In the genomic region with DNA sequence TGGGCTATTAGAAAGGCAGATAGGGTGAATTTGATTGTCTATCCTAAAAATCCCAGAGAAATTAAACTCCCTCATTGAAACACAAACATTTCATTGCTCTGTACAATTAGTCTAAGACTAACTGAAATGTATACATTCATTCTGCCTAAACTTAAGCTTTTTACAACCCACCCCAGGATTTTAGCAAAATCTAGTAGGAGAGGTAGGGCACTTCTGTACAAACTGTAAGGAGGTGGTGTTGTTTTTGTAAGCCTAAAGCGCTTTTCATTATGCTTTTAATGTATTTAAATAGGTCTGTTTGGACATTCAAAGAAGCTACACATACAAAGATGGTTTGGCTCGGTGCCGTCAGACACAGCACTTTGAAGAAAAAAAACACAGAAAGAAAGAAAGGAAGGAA, we compare ENCODE assay signal across 14 mouse cellular contexts. TPM values are rescaled to one million over a fixed set of nuclear protein-coding genes. Genes with fewer than 3 reads are reported as not detected.
DNase-seq lines count a peak whose midpoint lies in the region; ATAC-seq lines count a peak whose summit lies in the region.
"Had no signal": no experiment of that assay in that cellular context is flagged by ENCODE, and none has a peak within 500 bp of the region (broad histone marks: within the 10 kb centered on the region; RNA-seq: fewer than 3 reads in every experiment).

No protein-coding gene starts in this region.

- H3K27ac ChIP-seq in neural tube, embryonic 11.5 days (ENCODE audit: low read depth, low read length): no peak overlapping the region
- H3K27ac ChIP-seq in forebrain, embryonic 16.5 days (ENCODE audit: low read length): peak overlapping the region; percentile 91
- H3K27ac ChIP-seq in midbrain, embryonic 11.5 days (ENCODE audit: low read depth, low read length): no peak overlapping the region
- no peak overlapping the region for H3K27ac ChIP-seq in stomach, embryonic 16.5 days (ENCODE audit: low read length)
- H3K27ac ChIP-seq: liver, embryonic 14.5 days had no signal

- no peak for DNase-seq in neural tube, embryonic 11.5 days (ENCODE audit: low spot score)
- DNase-seq in neural tube, embryonic 10.5 days (ENCODE audit: extremely low spot score, low spot score): no peak
- DNase-seq in midbrain, embryonic 11.5 days (ENCODE audit: low spot score, missing footprints): peak; percentile 92
- DNase-seq in ovary, adult 18-20 months (ENCODE audit: low spot score): no peak
- DNase-seq in cerebellum, adult 11-12 months: no peak
- DNase-seq: adrenal gland, postnatal 25 days; gastrocnemius, postnatal 36 days; kidney, postnatal 36 days; lung, postnatal 4 days; thymus, postnatal 14 days had no signal

- H3K36me3 ChIP-seq in neural tube, embryonic 11.5 days (ENCODE audit: control insufficient read depth, insufficient read depth, low read length): no peaks in the 10 kb centered on the region
- no peaks in the 10 kb centered on the region for H3K36me3 ChIP-seq in forebrain, embryonic 16.5 days (ENCODE audit: control insufficient read depth, insufficient read depth)
- H3K36me3 ChIP-seq in midbrain, embryonic 11.5 days (ENCODE audit: control insufficient read depth, insufficient read depth, low read length): no peaks in the 10 kb centered on the region
- no peaks in the 10 kb centered on the region for H3K36me3 ChIP-seq in stomach, embryonic 16.5 days (ENCODE audit: control insufficient read depth, insufficient read depth, low read length)

- H3K4me1 ChIP-seq in neural tube, embryonic 11.5 days (ENCODE audit: control insufficient read depth, insufficient read depth, low read length): peaks cover 15% of the 10 kb centered on the region
- peaks cover 29% of the 10 kb centered on the region for H3K4me1 ChIP-seq in forebrain, embryonic 16.5 days (replicated peaks; ENCODE audit: control insufficient read depth, insufficient read depth, low read length)
- peaks cover 12% of the 10 kb centered on the region for H3K4me1 ChIP-seq in midbrain, embryonic 11.5 days (ENCODE audit: control insufficient read depth, insufficient read depth, low read length)
- H3K4me1 ChIP-seq in stomach, embryonic 16.5 days (ENCODE audit: control insufficient read depth, insufficient read depth, low read length): peaks cover 12% of the 10 kb centered on the region

- H3K9ac ChIP-seq in neural tube, embryonic 11.5 days (ENCODE audit: low read length): no peak overlapping the region
- peak overlapping the region; percentile 47; the same call in 1 of the 2 replicates for H3K9ac ChIP-seq in forebrain, embryonic 16.5 days (replicated peaks; ENCODE audit: low read depth, low read length)
- H3K9ac ChIP-seq in midbrain, embryonic 11.5 days (ENCODE audit: low read length): no peak overlapping the region; the same call in 1 of the 2 replicates
- no peak overlapping the region for H3K9ac ChIP-seq in stomach, embryonic 16.5 days (ENCODE audit: low read length)
- H3K9ac ChIP-seq: liver, embryonic 14.5 days had no signal

- H3K4me3 ChIP-seq in neural tube, embryonic 11.5 days (ENCODE audit: low read depth, low read length): no peak overlapping the region
- H3K4me3 ChIP-seq in forebrain, embryonic 16.5 days (replicated peaks; ENCODE audit: low read length): peak overlapping the region; percentile 30; the same call in 1 of the 2 replicates
- H3K4me3 ChIP-seq in midbrain, embryonic 11.5 days (ENCODE audit: low read depth, low read length): no peak overlapping the region
- no peak overlapping the region; the same call in 1 of the 2 replicates for H3K4me3 ChIP-seq in stomach, embryonic 16.5 days (replicated peaks; ENCODE audit: low read length)
- H3K4me3 ChIP-seq: erythroblast, embryonic 14.5 days had no signal

- WGBS in neural tube, embryonic 11.5 days: 21% methylated on average over 3 of the region's 3 CpGs
- 4% methylated on average over 3 of the region's 3 CpGs for WGBS in forebrain, embryonic 16.5 days
- 5% methylated on average over 3 of the region's 3 CpGs for WGBS in midbrain, embryonic 11.5 days
- WGBS in stomach, embryonic 16.5 days: 38% methylated on average over 3 of the region's 3 CpGs

- H3K9me3 ChIP-seq in neural tube, embryonic 11.5 days (ENCODE audit: control insufficient read depth, low read length): no peaks in the 10 kb centered on the region
- H3K9me3 ChIP-seq in forebrain, embryonic 16.5 days (ENCODE audit: control insufficient read depth, low read length): no peaks in the 10 kb centered on the region
- no peaks in the 10 kb centered on the region for H3K9me3 ChIP-seq in midbrain, embryonic 11.5 days (ENCODE audit: control insufficient read depth, low read length)
- no peaks in the 10 kb centered on the region for H3K9me3 ChIP-seq in stomach, embryonic 16.5 days (replicated peaks; ENCODE audit: control insufficient read depth, low read length)

- H3K27me3 ChIP-seq in neural tube, embryonic 11.5 days (ENCODE audit: control insufficient read depth, insufficient read depth, low read length): no peaks in the 10 kb centered on the region
- H3K27me3 ChIP-seq in forebrain, embryonic 16.5 days (replicated peaks; ENCODE audit: control insufficient read depth, insufficient read depth, low read length): no peaks in the 10 kb centered on the region
- peaks cover 40% of the 10 kb centered on the region for H3K27me3 ChIP-seq in midbrain, embryonic 11.5 days (ENCODE audit: control insufficient read depth, insufficient read depth, low read length)
- no peaks in the 10 kb centered on the region for H3K27me3 ChIP-seq in stomach, embryonic 16.5 days (ENCODE audit: control insufficient read depth, insufficient read depth, low read length)

- no peak for ATAC-seq in neural tube, embryonic 11.5 days (ENCODE audit: insufficient read depth, low FRiP score, low TSS enrichment)
- ATAC-seq in forebrain, embryonic 16.5 days: no peak
- ATAC-seq in midbrain, embryonic 11.5 days (ENCODE audit: low FRiP score): no peak
- no peak for ATAC-seq in stomach, embryonic 16.5 days (ENCODE audit: insufficient read depth, low FRiP score)

- 0 out of 2 replicates have a peak overlapping the region, but pooled peaks have one; percentile 12 for H3K4me2 ChIP-seq in neural tube, embryonic 11.5 days (ENCODE audit: low read depth)
- peak overlapping the region; percentile 88 for H3K4me2 ChIP-seq in forebrain, embryonic 16.5 days (ENCODE audit: low read length)
- H3K4me2 ChIP-seq in midbrain, embryonic 11.5 days: peak overlapping the region; percentile 69
- H3K4me2 ChIP-seq in stomach, embryonic 16.5 days (ENCODE audit: low read depth, low read length): peak overlapping the region; percentile 81

RNA-seq across cellular contexts. Expression of gene Meis2, which starts 8.4 kb away (rescaled TPM):
- 111 and 117 TPM in 2 replicates for polyA plus RNA-seq in neural tube, embryonic 11.5 days (2014; fragmentation: Nextera tagmentation; extraction: Ambion mirVana)
- polyA plus RNA-seq in forebrain, embryonic 16.5 days (2015; fragmentation: Nextera tagmentation; extraction: Ambion mirVana): 143 and 154 TPM in 2 replicates
- polyA plus RNA-seq in midbrain, embryonic 11.5 days (2014; fragmentation: Nextera tagmentation; extraction: Ambion mirVana): 52.2 and 56.5 TPM in 2 replicates
- polyA plus RNA-seq in stomach, embryonic 16.5 days (2015; fragmentation: Nextera tagmentation; extraction: Ambion mirVana): 42.8 and 43.3 TPM in 2 replicates
- polyA plus RNA-seq: erythroblast, embryonic 14.5 days had no signal

Comparison
In these comparisons a context has a peak if more than half of its experiments do, and no peak if none do; other contexts are left out.
1. H3K4me2 ChIP-seq: peak in every context shown above with its lines; median percentile 88 in forebrain, embryonic 16.5 days; 81 in stomach, embryonic 16.5 days; 69 in midbrain, embryonic 11.5 days; 12 in neural tube, embryonic 11.5 days.